Mouse (Mus musculus): ENCODE results near the gene Tmem26. TPM values are rescaled to one million over a fixed set of nuclear protein-coding genes. Genes with fewer than 3 reads are reported as not detected.

The Tmem26 gene
- polyA plus RNA-seq, 1 experiment from 2014 or later: 7.6 TPM

DNA sequence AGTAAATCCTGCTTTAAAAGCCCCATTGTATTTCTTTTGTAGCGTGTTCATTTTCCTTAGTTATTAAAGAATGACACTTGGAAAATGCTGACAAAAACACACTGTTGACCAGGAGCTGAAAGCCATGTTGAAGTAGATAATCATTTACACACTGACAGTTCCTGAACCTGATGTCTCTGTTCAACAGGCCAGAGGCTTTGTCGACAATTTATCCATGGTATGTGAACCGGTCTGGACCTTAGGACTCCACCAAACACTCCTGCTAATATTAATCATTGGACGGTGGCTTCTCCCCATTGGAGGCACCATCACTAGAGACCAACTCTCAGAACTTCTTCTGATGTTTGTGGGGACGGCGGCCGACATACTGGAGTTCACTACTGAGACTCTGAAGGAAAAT, 27.5 kb downstream of the Tmem26 start:
- Histone ChIP-seq H3K27ac (ENCODE audit: low read depth) (no peak overlapping the region), H3K4me3 (ENCODE audit: low read depth, low read length) (no peak overlapping the region), H3K9ac (no peak overlapping the region), H3K4me2 (no peak overlapping the region), H3K36me3 (ENCODE audit: insufficient read depth) (no peaks in the 10 kb centered on the region), H3K27me3 (ENCODE audit: insufficient read depth, low read length) (no peaks in the 10 kb centered on the region), H3K4me1 (ENCODE audit: insufficient read depth) (no peaks in the 10 kb centered on the region), H3K9me3 (ENCODE audit: low read depth, low read length) (no peaks in the 10 kb centered on the region)
- no peak for DNase-seq
- ATAC-seq (ENCODE audit: insufficient read depth): no peak
- TF ChIP-seq CTCF (IDR thresholded peaks at IDR 0.05; ENCODE audit: low read depth): no peak
- WGBS: 76% methylated on average over 7 of the region's 7 CpGs

DNA sequence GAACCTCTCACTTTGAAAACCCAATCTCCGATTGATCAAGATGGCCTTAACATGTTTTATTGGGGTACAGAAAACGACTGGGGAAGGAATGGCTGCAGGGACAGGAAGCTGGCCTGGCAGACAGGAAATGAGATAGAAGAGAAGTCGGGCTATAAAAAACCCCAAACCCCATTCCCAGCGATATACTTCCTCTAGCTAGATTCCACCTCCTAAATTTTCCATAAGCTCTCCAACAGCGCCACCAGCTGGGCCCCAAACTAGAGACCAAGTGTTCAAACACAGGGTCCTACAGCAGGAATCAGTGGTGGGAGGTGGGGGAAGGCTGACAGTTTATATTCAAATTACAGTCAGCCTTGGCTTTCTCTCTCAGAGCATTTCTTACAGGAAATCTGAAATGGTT, 35.8 kb downstream of the Tmem26 start:
- Histone ChIP-seq H3K9ac (no peak overlapping the region), H3K9me3 (ENCODE audit: low read depth, low read length) (no peaks in the 10 kb centered on the region), H3K4me3 (ENCODE audit: low read depth, low read length) (no peak overlapping the region), H3K4me1 (ENCODE audit: insufficient read depth) (no peaks in the 10 kb centered on the region), H3K27me3 (ENCODE audit: insufficient read depth, low read length) (no peaks in the 10 kb centered on the region), H3K36me3 (ENCODE audit: insufficient read depth) (no peaks in the 10 kb centered on the region), H3K27ac (ENCODE audit: low read depth) (no peak overlapping the region), H3K4me2 (no peak overlapping the region)
- peak; percentile 48 for TF ChIP-seq CTCF (IDR thresholded peaks at IDR 0.05; ENCODE audit: low read depth)
- WGBS: 38% methylated on average over 5 of the region's 5 CpGs
- ATAC-seq (ENCODE audit: insufficient read depth) (no peak), DNase-seq (peak; percentile 74)

DNA sequence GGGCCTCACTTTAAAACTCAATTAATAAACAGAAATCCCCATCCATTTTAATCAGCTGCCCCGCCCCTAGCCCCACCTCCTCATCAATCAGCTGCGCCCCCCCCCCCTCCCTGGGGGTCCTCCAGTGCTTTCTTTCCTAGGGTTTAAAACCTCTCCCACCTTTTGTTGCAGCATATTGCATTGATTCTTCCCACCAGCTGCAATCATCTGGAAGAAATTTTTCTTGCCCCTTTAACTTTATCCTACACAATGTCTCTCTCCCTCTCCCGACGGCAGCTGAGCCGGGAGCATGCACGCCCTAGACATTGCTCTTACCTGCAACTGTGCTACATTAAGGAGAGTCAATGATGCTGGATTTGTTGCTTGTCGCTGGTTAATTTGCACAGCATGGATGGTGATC, 36.3 kb downstream of the Tmem26 start:
- DNase-seq (no peak), ATAC-seq (ENCODE audit: insufficient read depth) (no peak)
- H3K4me1 ChIP-seq (ENCODE audit: insufficient read depth): no peaks in the 10 kb centered on the region
- no peak overlapping the region for H3K9ac ChIP-seq
- no peak overlapping the region for H3K4me2 ChIP-seq
- H3K4me3 ChIP-seq (ENCODE audit: low read depth, low read length): no peak overlapping the region
- no peak for TF ChIP-seq CTCF (IDR thresholded peaks at IDR 0.05; ENCODE audit: low read depth)
- no peaks in the 10 kb centered on the region for H3K9me3 ChIP-seq (ENCODE audit: low read depth, low read length)
- no peaks in the 10 kb centered on the region for H3K27me3 ChIP-seq (ENCODE audit: insufficient read depth, low read length)
- 60% methylated on average over 7 of the region's 7 CpGs for WGBS
- H3K27ac ChIP-seq (ENCODE audit: low read depth): no peak overlapping the region
- no peaks in the 10 kb centered on the region for H3K36me3 ChIP-seq (ENCODE audit: insufficient read depth)

DNA sequence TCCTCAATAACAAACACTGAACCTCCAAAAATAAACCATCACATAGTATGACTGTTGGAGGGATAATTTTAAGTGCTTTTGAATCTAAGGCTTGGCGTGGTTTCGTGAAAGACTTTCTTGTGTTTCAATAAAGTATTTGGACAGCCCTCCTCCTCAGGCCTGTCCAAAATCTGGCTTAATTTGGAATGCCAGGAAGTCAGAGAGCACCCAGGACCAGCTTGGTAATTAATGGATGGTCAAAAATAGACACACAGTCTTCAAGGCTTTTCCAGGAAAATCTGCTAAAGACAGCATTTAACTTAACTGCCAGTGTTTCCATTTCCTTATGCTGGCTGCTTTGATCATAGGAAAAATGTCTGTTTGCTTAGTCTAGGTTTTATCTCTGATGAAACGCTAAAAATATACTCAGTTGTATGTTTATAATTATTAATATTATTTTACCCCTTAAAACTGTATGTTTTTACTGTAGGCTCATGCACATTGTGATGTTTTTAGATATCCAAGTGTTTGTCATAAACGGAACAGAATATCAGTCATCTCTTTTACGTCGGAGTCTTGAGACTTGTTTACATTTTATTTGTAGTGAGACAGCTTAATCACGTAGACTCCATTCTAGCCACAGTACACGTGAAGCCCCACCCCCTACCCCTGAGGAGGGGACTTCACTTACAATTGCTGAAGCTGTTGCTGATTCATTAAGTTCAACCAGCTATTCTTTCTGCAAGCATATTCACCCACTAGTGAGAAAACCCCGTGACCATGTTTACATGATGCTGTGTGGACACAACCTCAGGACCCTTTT, 57.8 kb downstream of the Tmem26 start:
- Histone ChIP-seq H3K27me3 (ENCODE audit: insufficient read depth, low read length) (no peaks in the 10 kb centered on the region), H3K4me3 (ENCODE audit: low read depth, low read length) (no peak overlapping the region), H3K36me3 (ENCODE audit: insufficient read depth) (no peaks in the 10 kb centered on the region), H3K27ac (ENCODE audit: low read depth) (0 out of 2 replicates have a peak overlapping the region, but pooled peaks have one; percentile 42), H3K9ac (no peak overlapping the region), H3K4me2 (no peak overlapping the region), H3K9me3 (ENCODE audit: low read depth, low read length) (no peaks in the 10 kb centered on the region), H3K4me1 (ENCODE audit: insufficient read depth) (no peaks in the 10 kb centered on the region)
- ATAC-seq (ENCODE audit: insufficient read depth): peak; percentile 81
- no peak for TF ChIP-seq CTCF (IDR thresholded peaks at IDR 0.05; ENCODE audit: low read depth)
- peak; percentile 71 for DNase-seq
- WGBS: 30% methylated on average over 9 of the region's 9 CpGs

DNA sequence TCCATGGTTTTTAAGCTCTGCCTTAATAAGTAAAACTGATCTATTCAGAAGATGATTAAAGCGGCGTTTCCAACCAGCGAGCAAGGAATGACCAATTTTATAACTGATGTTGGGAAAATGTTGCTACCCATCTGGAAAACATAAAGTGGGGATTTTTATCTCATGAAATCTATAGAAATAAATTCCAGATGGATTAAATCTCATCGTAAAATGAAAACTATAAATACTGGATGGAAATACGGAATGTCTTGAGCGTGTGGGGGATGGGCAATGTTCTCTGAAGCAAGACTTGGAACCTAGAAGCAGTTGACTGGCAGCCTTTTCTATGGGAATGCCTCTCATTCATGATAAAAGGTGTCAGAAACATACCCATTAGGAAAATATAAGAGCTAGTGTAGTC, 59.3 kb downstream of the Tmem26 start:
- ATAC-seq (ENCODE audit: insufficient read depth): no peak
- no peak for DNase-seq
- WGBS: 84% methylated on average over 6 of the region's 6 CpGs
- Histone ChIP-seq H3K4me1 (ENCODE audit: insufficient read depth) (no peaks in the 10 kb centered on the region), H3K4me2 (no peak overlapping the region), H3K9me3 (ENCODE audit: low read depth, low read length) (no peaks in the 10 kb centered on the region), H3K36me3 (ENCODE audit: insufficient read depth) (no peaks in the 10 kb centered on the region), H3K4me3 (ENCODE audit: low read depth, low read length) (no peak overlapping the region), H3K27ac (ENCODE audit: low read depth) (no peak overlapping the region), H3K27me3 (ENCODE audit: insufficient read depth, low read length) (no peaks in the 10 kb centered on the region), H3K9ac (no peak overlapping the region)
- TF ChIP-seq CTCF (IDR thresholded peaks at IDR 0.05; ENCODE audit: low read depth): no peak

DNA sequence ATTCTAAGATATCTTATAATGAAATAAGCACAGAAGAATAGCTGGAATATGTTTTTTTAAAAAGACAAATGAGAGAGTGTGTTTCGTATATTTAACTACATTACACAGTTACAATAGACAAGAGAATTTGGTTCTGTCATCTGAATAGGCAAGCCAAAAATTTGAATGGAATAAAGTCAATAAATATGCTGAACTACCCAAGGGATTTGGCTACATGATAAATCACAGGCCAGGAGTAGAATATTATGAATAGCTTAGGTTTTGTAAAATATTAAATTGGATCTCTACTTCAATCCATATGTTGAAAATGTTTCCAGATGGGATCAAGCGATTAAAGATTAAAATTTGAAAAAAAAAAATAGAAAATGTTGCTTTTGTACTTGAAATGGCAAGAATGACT, 60.4 kb downstream of the Tmem26 start:
- ATAC-seq (ENCODE audit: insufficient read depth) (no peak), DNase-seq (no peak)
- Histone ChIP-seq H3K36me3 (ENCODE audit: insufficient read depth) (no peaks in the 10 kb centered on the region), H3K27ac (ENCODE audit: low read depth) (no peak overlapping the region), H3K27me3 (ENCODE audit: insufficient read depth, low read length) (no peaks in the 10 kb centered on the region), H3K4me2 (no peak overlapping the region), H3K4me3 (ENCODE audit: low read depth, low read length) (no peak overlapping the region), H3K9ac (no peak overlapping the region), H3K4me1 (ENCODE audit: insufficient read depth) (no peaks in the 10 kb centered on the region), H3K9me3 (ENCODE audit: low read depth, low read length) (no peaks in the 10 kb centered on the region)
- no peak for TF ChIP-seq CTCF (IDR thresholded peaks at IDR 0.05; ENCODE audit: low read depth)
- WGBS: 86% methylated on average over 2 of the region's 2 CpGs

DNA sequence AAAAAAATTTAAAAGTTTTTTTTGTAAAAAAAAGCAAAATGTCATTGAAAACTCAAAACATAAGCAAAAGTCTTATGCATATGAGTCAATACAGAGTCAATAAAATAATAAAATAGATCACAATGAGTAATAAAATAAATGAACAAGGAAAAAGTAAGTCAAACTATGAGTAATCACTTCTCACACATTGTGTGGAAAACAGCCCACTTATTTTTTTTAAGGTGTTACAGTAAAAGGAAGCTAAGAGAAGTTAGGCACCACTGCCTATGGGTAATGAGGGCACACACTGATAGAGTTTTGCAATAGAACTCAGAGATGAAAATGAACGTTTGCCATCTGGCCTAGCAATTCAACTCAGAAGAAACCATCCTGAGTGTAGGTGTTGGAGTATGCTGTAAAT, 61.0 kb downstream of the Tmem26 start:
- H3K36me3 ChIP-seq (ENCODE audit: insufficient read depth): no peaks in the 10 kb centered on the region
- ATAC-seq (ENCODE audit: insufficient read depth): no peak
- no peak overlapping the region for H3K4me2 ChIP-seq
- H3K9me3 ChIP-seq (ENCODE audit: low read depth, low read length): no peaks in the 10 kb centered on the region
- 70% methylated on average over 1 of the region's 1 CpGs for WGBS
- no peaks in the 10 kb centered on the region for H3K4me1 ChIP-seq (ENCODE audit: insufficient read depth)
- no peak overlapping the region for H3K4me3 ChIP-seq (ENCODE audit: low read depth, low read length)
- H3K27me3 ChIP-seq (ENCODE audit: insufficient read depth, low read length): no peaks in the 10 kb centered on the region
- H3K27ac ChIP-seq (ENCODE audit: low read depth): no peak overlapping the region
- DNase-seq: no peak
- no peak overlapping the region for H3K9ac ChIP-seq
- no peak for TF ChIP-seq CTCF (IDR thresholded peaks at IDR 0.05; ENCODE audit: low read depth)
